Mouse (Mus musculus): ENCODE data around the gene Gm13289.
"Not testable (repeated sequence)": the region's sequence is repeated elsewhere in the genome, so short reads cannot be mapped to it uniquely, and the experiment has no call there.

GRCm38 (mm10) chr4:88756581-88757513 is 19.9 kb upstream of the Gm13289 start:
- TF ChIP-seq TCF12 (IDR thresholded peaks at IDR 0.05; ENCODE audit: low read depth, low read length); CTCF (conservative IDR thresholded peaks at IDR 0.05 in 1 of 2, IDR thresholded peaks at IDR 0.05 in 1 of 2; ENCODE audit: low read depth in 2 of 2, low read length in 2 of 2); POLR2AphosphoS2 (IDR thresholded peaks at IDR 0.05; ENCODE audit: low read depth, low read length); ELF1 (IDR thresholded peaks at IDR 0.05; ENCODE audit: low read depth, low read length): not testable (repeated sequence)
- peak; percentile 39; the same call in 1 of the 2 replicates for TF ChIP-seq POLR2A (IDR thresholded peaks at IDR 0.05; ENCODE audit: low read depth, low read length)
